Mouse (Mus musculus) olfactory bulb, adult 2 months (tissue): ENCODE measurements around the gene Emid1.

Experiments
- CTCF ChIP-seq: fragments of 200-500 bp; IDR thresholded peaks from 2 replicates; pipeline ENCODE4 v1.5.1; 2012; ENCODE audit warnings: low read depth, mild to moderate bottlenecking, low read length, moderate library complexity; ENCODE audit not compliant: insufficient read depth
- POLR2A ChIP-seq: fragments of 200-500 bp; IDR thresholded peaks from 2 replicates; pipeline ENCODE4 v1.6.1; 2012; ENCODE audit warnings: mild to moderate bottlenecking, low read depth, low read length, moderate library complexity; ENCODE audit not compliant: insufficient read depth

- TF ChIP-seq CTCF (no peak), POLR2A (no peak)
These were observed 50.4 kb downstream of the Emid1 start for GRCm38 (mm10) chr11:5101641-5102040.
